Mouse (Mus musculus): ENCODE measurements around the gene Hoxc6. TPM values are rescaled to one million over a fixed set of nuclear protein-coding genes. Genes with fewer than 3 reads are reported as not detected.
A peak's percentile ranks its signal among the peaks of the same experiment; 100 is the strongest.

Gene Hoxc6
- polyA plus RNA-seq (2015; fragmentation: Nextera tagmentation; extraction: Ambion mirVana) = not detected in 2 replicates

DNA sequence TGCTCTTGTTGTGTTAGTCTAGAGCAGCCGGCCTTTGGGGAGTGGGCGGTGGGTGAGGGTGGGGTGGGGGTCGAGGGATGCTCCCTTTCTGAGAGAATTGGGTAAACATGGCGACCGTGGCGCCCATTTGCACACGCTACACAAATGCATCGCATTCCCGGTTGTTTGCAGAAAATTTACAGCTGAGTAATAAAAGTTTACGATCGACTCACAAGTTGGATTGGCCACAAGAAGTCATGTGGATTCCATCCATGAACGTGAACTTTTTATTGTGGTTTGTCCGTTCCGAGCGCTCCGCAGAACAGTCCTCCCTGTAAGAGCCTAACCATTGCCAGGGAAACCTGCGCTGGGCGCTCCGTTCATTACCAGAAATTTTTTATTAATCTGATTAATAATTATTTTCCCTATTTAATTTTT is at the start of gene Hoxc6:
TSS of gene Hoxc6 (plus strand) at position 319 of the 417 bp plus-strand sequence.
- no peak for TF ChIP-seq EP300 (IDR thresholded peaks at IDR 0.05; ENCODE audit: low read depth)
- TF ChIP-seq CTCF (IDR thresholded peaks at IDR 0.05; ENCODE audit: low read depth) = no peak
- DNase-seq = no peak
- no peaks in the 10 kb centered on the region for H3K9me3 ChIP-seq (ENCODE audit: low read length)
- 5% methylated on average over 19 of the region's 19 CpGs for WGBS (ENCODE audit: insufficient replicate concordance)
- peaks cover 4% of the 10 kb centered on the region; the same call in 1 of the 2 replicates for H3K4me1 ChIP-seq (ENCODE audit: insufficient read depth)
- H3K4me2 ChIP-seq (ENCODE audit: low read depth, low read length) = peak within 1 kb of the TSS; percentile 74
- no peak within 1 kb of the TSS for H3K9ac ChIP-seq (replicated peaks)
- H3K36me3 ChIP-seq (replicated peaks; ENCODE audit: insufficient read depth, low read length) = no peaks in the 10 kb centered on the region
- H3K27me3 ChIP-seq (ENCODE audit: insufficient read depth, low read length) = peaks cover 97% of the 10 kb centered on the region
- no peak within 1 kb of the TSS for H3K27ac ChIP-seq (ENCODE audit: low read depth)
- ATAC-seq = no peak
- peak within 1 kb of the TSS; percentile 46 for H3K4me3 ChIP-seq (ENCODE audit: low read depth, low read length)

DNA sequence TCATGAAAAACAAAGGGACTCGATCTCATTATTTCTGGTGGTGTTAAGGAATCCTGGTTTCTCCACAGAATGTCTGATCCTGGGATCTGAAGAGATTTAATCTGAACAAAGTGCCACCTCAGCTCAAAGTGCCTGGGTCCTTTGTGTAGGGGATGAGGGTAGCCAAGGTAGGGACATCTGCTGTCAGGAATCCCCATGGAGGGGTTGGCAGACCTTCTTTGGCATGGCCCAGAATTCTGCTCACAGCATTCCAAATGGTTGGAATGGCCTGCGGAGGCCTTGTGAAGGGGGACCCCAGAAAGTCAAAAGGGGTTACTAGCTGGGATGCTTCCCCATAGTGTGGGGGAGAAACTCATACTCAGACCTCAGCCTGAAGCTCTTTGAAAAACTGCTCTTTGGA is 49.2 kb upstream of the Hoxc6 start:
- H3K9ac ChIP-seq (replicated peaks) = no peak overlapping the region
- H3K9me3 ChIP-seq (ENCODE audit: low read length) = no peaks in the 10 kb centered on the region
- no peak overlapping the region for H3K4me2 ChIP-seq (ENCODE audit: low read depth, low read length)
- TF ChIP-seq EP300 (IDR thresholded peaks at IDR 0.05; ENCODE audit: low read depth) (no peak), CTCF (IDR thresholded peaks at IDR 0.05; ENCODE audit: low read depth) (no peak)
- no peak overlapping the region for H3K27ac ChIP-seq (ENCODE audit: low read depth)
- 10% methylated on average over 2 of the region's 2 CpGs for WGBS (ENCODE audit: insufficient replicate concordance)
- no peaks in the 10 kb centered on the region for H3K4me1 ChIP-seq (ENCODE audit: insufficient read depth)
- no peak for ATAC-seq
- peaks cover 98% of the 10 kb centered on the region for H3K27me3 ChIP-seq (ENCODE audit: insufficient read depth, low read length)
- no peak overlapping the region for H3K4me3 ChIP-seq (ENCODE audit: low read depth, low read length)
- DNase-seq = no peak
- no peaks in the 10 kb centered on the region for H3K36me3 ChIP-seq (replicated peaks; ENCODE audit: insufficient read depth, low read length)

DNA sequence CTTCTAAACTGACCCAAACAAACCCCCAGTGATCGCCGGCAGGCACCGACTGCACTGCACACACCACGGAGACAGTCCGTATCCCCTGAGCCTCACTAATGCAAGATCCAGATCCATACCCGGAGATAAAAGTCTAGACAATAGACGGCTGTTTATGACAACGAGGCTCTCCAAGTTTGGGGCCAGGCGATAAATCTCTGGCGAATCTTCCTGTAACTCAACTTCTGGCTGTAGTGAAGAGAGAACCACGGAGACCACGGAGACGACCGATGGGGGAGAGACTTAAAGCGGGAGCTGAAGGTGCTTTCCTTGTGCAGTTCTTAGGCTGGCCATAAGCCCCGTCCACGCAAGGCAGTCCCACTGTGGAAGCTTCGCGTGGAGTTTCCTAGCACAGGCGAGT is 48.4 kb upstream of the Hoxc6 start:
- Histone ChIP-seq H3K36me3 (replicated peaks; ENCODE audit: insufficient read depth, low read length) (no peaks in the 10 kb centered on the region), H3K27me3 (ENCODE audit: insufficient read depth, low read length) (peaks cover 98% of the 10 kb centered on the region), H3K27ac (ENCODE audit: low read depth) (no peak overlapping the region), H3K4me1 (ENCODE audit: insufficient read depth) (no peaks in the 10 kb centered on the region), H3K4me3 (ENCODE audit: low read depth, low read length) (no peak overlapping the region), H3K9me3 (ENCODE audit: low read length) (no peaks in the 10 kb centered on the region), H3K4me2 (ENCODE audit: low read depth, low read length) (no peak overlapping the region), H3K9ac (replicated peaks) (no peak overlapping the region)
- ATAC-seq (no peak), DNase-seq (no peak)
- TF ChIP-seq CTCF (IDR thresholded peaks at IDR 0.05; ENCODE audit: low read depth) (no peak), EP300 (IDR thresholded peaks at IDR 0.05; ENCODE audit: low read depth) (no peak)
- 3% methylated on average over 20 of the region's 20 CpGs for WGBS (ENCODE audit: insufficient replicate concordance)

DNA sequence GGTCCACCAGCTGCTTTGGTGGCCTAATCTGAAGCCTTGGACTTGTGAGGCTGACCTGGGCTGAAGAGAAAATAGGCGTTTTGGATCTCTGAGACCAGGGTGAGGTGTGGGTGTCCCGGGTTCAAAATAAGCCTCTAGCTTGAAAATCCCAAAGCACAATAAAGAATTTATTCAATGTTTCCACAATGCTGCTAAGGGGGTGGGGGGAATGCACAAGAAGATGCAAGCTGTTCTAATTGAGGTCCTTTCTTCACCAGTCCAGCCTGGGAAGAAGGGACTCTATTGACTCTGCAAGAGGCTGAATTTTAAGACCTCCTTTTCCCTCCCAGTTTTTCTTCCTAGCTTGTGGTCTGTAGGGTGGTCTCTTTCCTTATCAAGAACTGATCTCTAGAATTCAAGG is 47.2 kb upstream of the Hoxc6 start:
- ATAC-seq (no peak), DNase-seq (no peak)
- TF ChIP-seq EP300 (IDR thresholded peaks at IDR 0.05; ENCODE audit: low read depth) = no peak
- no peak for TF ChIP-seq CTCF (IDR thresholded peaks at IDR 0.05; ENCODE audit: low read depth)
- H3K4me2 ChIP-seq (ENCODE audit: low read depth, low read length) = no peak overlapping the region
- no peaks in the 10 kb centered on the region for H3K9me3 ChIP-seq (ENCODE audit: low read length)
- no peak overlapping the region for H3K27ac ChIP-seq (ENCODE audit: low read depth)
- H3K4me3 ChIP-seq (ENCODE audit: low read depth, low read length) = no peak overlapping the region
- peaks cover 98% of the 10 kb centered on the region for H3K27me3 ChIP-seq (ENCODE audit: insufficient read depth, low read length)
- no peaks in the 10 kb centered on the region for H3K4me1 ChIP-seq (ENCODE audit: insufficient read depth)
- H3K36me3 ChIP-seq (replicated peaks; ENCODE audit: insufficient read depth, low read length) = no peaks in the 10 kb centered on the region
- WGBS (ENCODE audit: insufficient replicate concordance) = 22% methylated on average over 2 of the region's 2 CpGs
- no peak overlapping the region for H3K9ac ChIP-seq (replicated peaks)

DNA sequence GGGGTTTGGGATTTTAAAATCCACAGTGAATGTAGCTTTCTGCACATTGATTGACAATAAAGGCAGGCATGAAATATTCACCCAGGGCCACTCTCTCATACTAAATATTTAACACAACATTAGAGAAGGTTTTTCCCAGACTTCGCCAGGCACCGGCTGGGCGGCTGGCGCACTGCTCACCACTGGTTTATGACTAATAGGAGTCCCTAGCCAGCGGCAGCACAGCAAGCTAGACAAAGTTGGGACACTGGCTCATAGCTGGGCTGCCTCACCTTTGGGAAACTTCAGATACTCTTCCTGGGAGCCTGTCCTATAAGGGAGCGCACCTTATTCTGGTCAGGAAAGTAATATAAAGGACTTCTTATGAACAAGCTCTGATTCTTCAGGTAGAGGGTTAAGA is 44.5 kb upstream of the Hoxc6 start:
- no peak overlapping the region for H3K27ac ChIP-seq (ENCODE audit: low read depth)
- H3K4me2 ChIP-seq (ENCODE audit: low read depth, low read length) = no peak overlapping the region
- DNase-seq (no peak), ATAC-seq (no peak)
- WGBS (ENCODE audit: insufficient replicate concordance) = 7% methylated on average over 6 of the region's 6 CpGs
- H3K9ac ChIP-seq (replicated peaks) = no peak overlapping the region
- H3K4me3 ChIP-seq (ENCODE audit: low read depth, low read length) = no peak overlapping the region
- no peaks in the 10 kb centered on the region for H3K4me1 ChIP-seq (ENCODE audit: insufficient read depth)
- peaks cover 98% of the 10 kb centered on the region for H3K27me3 ChIP-seq (ENCODE audit: insufficient read depth, low read length)
- no peaks in the 10 kb centered on the region for H3K9me3 ChIP-seq (ENCODE audit: low read length)
- TF ChIP-seq EP300 (IDR thresholded peaks at IDR 0.05; ENCODE audit: low read depth) (no peak), CTCF (IDR thresholded peaks at IDR 0.05; ENCODE audit: low read depth) (no peak)
- no peaks in the 10 kb centered on the region for H3K36me3 ChIP-seq (replicated peaks; ENCODE audit: insufficient read depth, low read length)

DNA sequence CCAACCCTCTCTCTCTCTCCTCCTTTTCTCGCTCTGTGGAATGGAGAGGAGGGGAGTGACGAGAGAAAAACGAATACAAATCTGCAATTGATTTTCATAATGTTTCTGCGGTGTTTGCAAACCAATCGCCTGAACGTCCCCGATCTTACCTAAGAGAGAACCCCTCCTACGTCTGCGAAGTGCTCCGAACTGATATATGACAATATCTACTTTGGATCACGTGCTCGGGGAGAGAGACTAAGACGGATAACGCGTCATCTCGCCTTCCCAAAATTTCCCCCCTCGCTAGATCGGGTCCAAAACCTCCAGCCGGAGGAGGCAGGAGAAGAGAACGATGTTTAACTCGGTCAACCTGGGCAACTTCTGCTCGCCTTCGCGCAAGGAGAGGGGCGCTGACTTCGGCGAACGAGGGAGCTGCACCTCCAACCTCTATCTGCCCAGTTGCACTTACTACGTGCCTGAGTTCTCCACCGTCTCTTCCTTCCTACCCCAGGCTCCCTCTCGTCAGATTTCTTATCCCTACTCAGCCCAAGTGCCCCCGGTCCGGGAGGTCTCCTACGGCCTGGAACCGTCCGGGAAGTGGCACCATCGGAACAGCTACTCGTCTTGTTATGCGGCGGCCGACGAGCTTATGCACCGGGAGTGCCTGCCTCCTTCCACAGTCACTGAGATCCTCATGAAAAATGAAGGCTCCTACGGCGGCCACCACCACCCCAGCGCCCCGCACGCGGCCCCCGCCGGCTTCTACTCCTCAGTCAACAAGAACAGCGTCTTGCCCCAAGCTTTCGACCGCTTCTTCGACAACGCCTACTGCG is 43.7 kb upstream of the Hoxc6 start, which contains the start of gene Hoxc11:
TSS of gene Hoxc11 (plus strand) at position 236 of the 815 bp plus-strand sequence.
- Histone ChIP-seq H3K27ac (ENCODE audit: low read depth) (no peak within 1 kb of the TSS), H3K27me3 (ENCODE audit: insufficient read depth, low read length) (peaks cover 94% of the 10 kb centered on the region), H3K9me3 (ENCODE audit: low read length) (no peaks in the 10 kb centered on the region), H3K36me3 (replicated peaks; ENCODE audit: insufficient read depth, low read length) (no peaks in the 10 kb centered on the region), H3K4me2 (ENCODE audit: low read depth, low read length) (no peak within 1 kb of the TSS), H3K4me1 (ENCODE audit: insufficient read depth) (no peaks in the 10 kb centered on the region), H3K9ac (replicated peaks) (no peak within 1 kb of the TSS), H3K4me3 (ENCODE audit: low read depth, low read length) (no peak within 1 kb of the TSS)
- ATAC-seq (no peak), DNase-seq (no peak)
- TF ChIP-seq EP300 (IDR thresholded peaks at IDR 0.05; ENCODE audit: low read depth) = no peak
- no peak for TF ChIP-seq CTCF (IDR thresholded peaks at IDR 0.05; ENCODE audit: low read depth)
- 1% methylated on average over 57 of the region's 57 CpGs for WGBS (ENCODE audit: insufficient replicate concordance)

Data from liver, postnatal 0 days (tissue).